ENCODE assay signal across 9 mouse cellular contexts in genomic region chr3:89646813-89647255, GRCm38 (mm10).
DNase-seq lines count a peak whose midpoint lies in the region; ATAC-seq lines count a peak whose summit lies in the region.
"Had no signal": no experiment of that assay in that cellular context is flagged by ENCODE, and none has a peak within 500 bp of the region (broad histone marks: within the 10 kb centered on the region; RNA-seq: fewer than 3 reads in every experiment).

No protein-coding gene starts in this region.

- H3K9ac ChIP-seq in heart, embryonic 15.5 days = no peak overlapping the region
- no peak overlapping the region for H3K9ac ChIP-seq in limb, embryonic 13.5 days

- H3K9me3 ChIP-seq in heart, embryonic 15.5 days (replicated peaks) = no peaks in the 10 kb centered on the region
- H3K9me3 ChIP-seq in limb, embryonic 13.5 days = no peaks in the 10 kb centered on the region

- 33% methylated on average over 5 of the region's 5 CpGs for WGBS in heart, embryonic 15.5 days
- WGBS in limb, embryonic 13.5 days = 51% methylated on average over 5 of the region's 5 CpGs

- H3K27ac ChIP-seq in heart, embryonic 15.5 days = peak overlapping the region; percentile 63
- H3K27ac ChIP-seq in limb, embryonic 13.5 days = peak overlapping the region; percentile 77

- DNase-seq in embryo, embryonic 10.5 days (ENCODE audit: low spot score) = peak; percentile 24
- DNase-seq in embryo, embryonic 11 days = no peak
- peak; percentile 28 to 40 for DNase-seq in cerebellum, postnatal 36 days
- peak; percentile 82 for DNase-seq in kidney, postnatal 14 days
- DNase-seq in ovary, adult 18-20 months (ENCODE audit: low spot score) = peak; percentile 77

- H3K36me3 ChIP-seq in heart, embryonic 15.5 days = no peaks in the 10 kb centered on the region
- H3K36me3 ChIP-seq in limb, embryonic 13.5 days = no peaks in the 10 kb centered on the region

- ATAC-seq in heart, embryonic 15.5 days (replicated peaks; ENCODE audit: insufficient number of reproducible peaks, insufficient read depth, low FRiP score, low read depth) = no peak
- ATAC-seq in limb, embryonic 13.5 days (ENCODE audit: low FRiP score, low read depth) = no peak
- ATAC-seq in megakaryocyte-erythroid progenitor cell, adult 5-6 weeks (replicated peaks; ENCODE audit: low FRiP score, low TSS enrichment, poor library complexity, severe bottlenecking) = no peak

- no peak overlapping the region for H3K4me2 ChIP-seq in heart, embryonic 15.5 days
- H3K4me2 ChIP-seq in limb, embryonic 13.5 days (replicated peaks) = no peak overlapping the region

- H3K4me3 ChIP-seq in heart, embryonic 15.5 days = no peak overlapping the region
- H3K4me3 ChIP-seq in limb, embryonic 13.5 days = no peak overlapping the region
- H3K4me3 ChIP-seq: erythroblast, embryonic 14.5 days had no signal

- H3K27me3 ChIP-seq in heart, embryonic 15.5 days = no peaks in the 10 kb centered on the region
- no peaks in the 10 kb centered on the region; the same call in 1 of the 2 replicates for H3K27me3 ChIP-seq in limb, embryonic 13.5 days

- peaks cover 40% of the 10 kb centered on the region for H3K4me1 ChIP-seq in heart, embryonic 15.5 days (replicated peaks)
- peaks cover 26% of the 10 kb centered on the region for H3K4me1 ChIP-seq in limb, embryonic 13.5 days
